Mouse (Mus musculus) small intestine, adult 2 months (tissue): ENCODE results near the gene Itch. TPM values are rescaled to one million over a fixed set of nuclear protein-coding genes. Genes with fewer than 3 reads are reported as not detected.

ENCODE experiments used
- H3K27ac ChIP-seq: fragments of 200-500 bp; 2 replicates; pipeline ENCODE4 v1.5.1; 2012; ENCODE audit warnings: low read depth, low read length, control low read depth, inconsistent platforms; ENCODE audit not compliant: insufficient read depth
- H3K27me3 ChIP-seq: fragments of 200-500 bp; 2 replicates; pipeline ENCODE4 v1.6.1; 2012; ENCODE audit warnings: mild to moderate bottlenecking, moderate library complexity, low read length, inconsistent platforms; ENCODE audit not compliant: control insufficient read depth, insufficient read depth
- H3K36me3 ChIP-seq: fragments of 200-500 bp; 2 replicates; pipeline ENCODE4 v1.6.1; 2012; ENCODE audit warnings: mild to moderate bottlenecking, low read length, control low read depth, inconsistent platforms; ENCODE audit not compliant: control insufficient read depth, insufficient read depth
- H3K4me1 ChIP-seq: fragments of 200-500 bp; 2 replicates; pipeline ENCODE4 v1.6.1; 2012; ENCODE audit warnings: low read length, inconsistent platforms, mixed read lengths; ENCODE audit not compliant: control insufficient read depth, insufficient read depth, insufficient read length
- H3K4me3 ChIP-seq: fragments of 200-500 bp; 2 replicates; pipeline ENCODE4 v1.5.1; 2012; ENCODE audit warnings: low read depth, mild to moderate bottlenecking, control low read depth, inconsistent platforms, low read length, moderate library complexity
- CTCF ChIP-seq: fragments of 200-500 bp; IDR thresholded peaks from 2 replicates; pipeline ENCODE4 v1.5.1; 2012; ENCODE audit warnings: low read depth, mild to moderate bottlenecking, control low read depth, inconsistent platforms, low read length, moderate library complexity, mixed read lengths; ENCODE audit not compliant: insufficient replicate concordance, insufficient read length; ENCODE audit errors: extremely low read depth
- POLR2A ChIP-seq: fragments of 200-500 bp; IDR thresholded peaks from 2 replicates; pipeline ENCODE4 v1.6.1; 2012; ENCODE audit warnings: low read depth, mild to moderate bottlenecking, control low read depth, inconsistent platforms, low read length, moderate library complexity
- WGBS: fragments of 180-500 bp; shearing (Covaris S2); methylation state at CpG from one replicate; pipeline ENCODE4 v1.1.7; 2018; 5-methylcytosine and 5-hydroxymethylcytosine counted together
- polyA plus RNA-seq: library from polyadenylated mRNA; depleted of rRNA; stranded (reverse); fragments of >200 nt; gene quantifications from 2 replicates; pipeline ENCODE4 v1.2.3, GENCODE M21; 2012

Gene Itch
- polyA plus RNA-seq, 1 experiment: 9.6 TPM

- peak; percentile 63; the same call in 1 of the 2 replicates for TF ChIP-seq CTCF
- no peak for TF ChIP-seq POLR2A
- H3K4me1 ChIP-seq: no peaks in the 10 kb centered on the region
- H3K36me3 ChIP-seq: peaks cover 53% of the 10 kb centered on the region
- H3K27me3 ChIP-seq: no peaks in the 10 kb centered on the region
- no peak overlapping the region for H3K4me3 ChIP-seq
- 74% methylated on average over 2 of the region's 2 CpGs for WGBS
- H3K27ac ChIP-seq: no peak overlapping the region
These were observed 74.1 kb downstream of the Itch start for GRCm38 (mm10) chr2:155207419-155207818.

- Histone ChIP-seq H3K27ac (no peak overlapping the region), H3K27me3 (no peaks in the 10 kb centered on the region), H3K4me3 (no peak overlapping the region), H3K4me1 (no peaks in the 10 kb centered on the region), H3K36me3 (peaks cover 59% of the 10 kb centered on the region)
- WGBS: 77% methylated on average over 2 of the region's 2 CpGs
- no peak for TF ChIP-seq POLR2A
- no peak for TF ChIP-seq CTCF
These were observed 89.8 kb downstream of the Itch start for GRCm38 (mm10) chr2:155223145-155223544.

GRCm38 (mm10) chr2:155224721-155225120, 91.4 kb downstream of the Itch start:
- 83% methylated on average over 7 of the region's 7 CpGs for WGBS
- no peak overlapping the region; the same call in 1 of the 2 replicates for H3K27ac ChIP-seq
- H3K4me1 ChIP-seq: no peaks in the 10 kb centered on the region
- no peak for TF ChIP-seq CTCF
- TF ChIP-seq POLR2A: no peak
- H3K27me3 ChIP-seq: no peaks in the 10 kb centered on the region
- H3K4me3 ChIP-seq: no peak overlapping the region
- H3K36me3 ChIP-seq: peaks cover 49% of the 10 kb centered on the region

- TF ChIP-seq POLR2A (no peak), CTCF (no peak)
- Histone ChIP-seq H3K4me3 (peak overlapping the region; percentile 77), H3K4me1 (peaks cover 3% of the 10 kb centered on the region; the same call in 1 of the 2 replicates), H3K36me3 (no peaks in the 10 kb centered on the region), H3K27me3 (no peaks in the 10 kb centered on the region), H3K27ac (peak overlapping the region; percentile 56)
- 5% methylated on average over 13 of the region's 13 CpGs for WGBS
These were observed 102.5 kb downstream of the Itch start for GRCm38 (mm10) chr2:155235746-155236361.

GRCm38 (mm10) chr2:155236362-155236992, 103.2 kb downstream of the Itch start, which contains the start of gene Dynlrb1:
Dynlrb1 (plus strand) TSS chr2:155236533.
- Histone ChIP-seq H3K27me3 (no peaks in the 10 kb centered on the region), H3K4me3 (peak within 1 kb of the TSS; percentile 77), H3K27ac (peak within 1 kb of the TSS; percentile 56), H3K36me3 (0 out of 2 replicates have a peak, but pooled peaks cover 2% of the 10 kb centered on the region), H3K4me1 (peaks cover 3% of the 10 kb centered on the region; the same call in 1 of the 2 replicates)
- TF ChIP-seq POLR2A (peak; percentile 83), CTCF (no peak)
- WGBS: under 1% methylated on average over 50 of the region's 50 CpGs

- peak overlapping the region; percentile 77 for H3K4me3 ChIP-seq
- H3K27ac ChIP-seq: no peak overlapping the region
- H3K27me3 ChIP-seq: no peaks in the 10 kb centered on the region
- H3K36me3 ChIP-seq: 0 out of 2 replicates have a peak, but pooled peaks cover 2% of the 10 kb centered on the region
- whole genome bisulfite sequencing: 1% methylated on average over 4 of the region's 4 CpGs
- peaks cover 3% of the 10 kb centered on the region; the same call in 1 of the 2 replicates for H3K4me1 ChIP-seq
- no peak for TF ChIP-seq CTCF
- TF ChIP-seq POLR2A: no peak
These were observed 104.0 kb downstream of the Itch start for GRCm38 (mm10) chr2:155237276-155237675.

GRCm38 (mm10) chr2:155240915-155241314, 107.6 kb downstream of the Itch start:
- TF ChIP-seq POLR2A: no peak
- peak; percentile 10; the same call in 1 of the 2 replicates for TF ChIP-seq CTCF
- Histone ChIP-seq H3K36me3 (peaks cover 27% of the 10 kb centered on the region), H3K27ac (no peak overlapping the region), H3K4me1 (peaks cover 3% of the 10 kb centered on the region; the same call in 1 of the 2 replicates), H3K4me3 (no peak overlapping the region), H3K27me3 (no peaks in the 10 kb centered on the region)
- WGBS: 51% methylated on average over 4 of the region's 4 CpGs
